16 mouse cellular contexts compared by ENCODE assay signal in the genomic region with DNA sequence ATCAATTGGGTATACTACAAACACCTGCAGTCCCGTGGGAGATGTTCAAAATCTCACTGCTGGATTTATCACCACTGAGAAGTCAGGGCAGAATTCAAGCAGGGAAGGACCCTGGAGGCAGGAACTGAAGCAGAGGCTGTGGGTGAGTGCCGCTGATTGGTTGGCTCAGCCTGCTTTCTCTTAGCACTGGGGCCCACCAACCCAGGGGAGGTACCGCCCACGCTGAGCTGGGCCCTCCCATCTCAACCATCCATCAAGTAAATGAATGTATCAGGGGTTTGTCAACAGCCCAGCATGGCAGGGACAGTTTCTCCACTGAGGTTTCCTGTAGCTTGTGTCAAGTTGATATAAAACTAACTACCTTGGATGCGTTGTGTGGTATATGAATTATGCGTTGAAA.
"Had no signal": no experiment of that assay in that cellular context is flagged by ENCODE, and none has a peak within 500 bp of the region (broad histone marks: within the 10 kb centered on the region; RNA-seq: fewer than 3 reads in every experiment).

No protein-coding gene starts in this region.

- H3K36me3 ChIP-seq: liver, embryonic 15.5 days; lung, embryonic 15.5 days; midbrain, embryonic 13.5 days; midbrain, embryonic 15.5 days; neural tube, embryonic 12.5 days; stomach, embryonic 15.5 days had no signal

- H3K27ac ChIP-seq: liver, embryonic 15.5 days; lung, embryonic 15.5 days; midbrain, embryonic 13.5 days; midbrain, embryonic 15.5 days; neural tube, embryonic 12.5 days; stomach, embryonic 15.5 days; stomach, postnatal 0 days had no signal

- H3K4me3 ChIP-seq: liver, embryonic 15.5 days; lung, embryonic 15.5 days; megakaryocyte, embryonic 14.5 days; midbrain, embryonic 13.5 days; midbrain, embryonic 15.5 days; neural tube, embryonic 12.5 days; stomach, embryonic 15.5 days had no signal

- H3K4me1 ChIP-seq: midbrain, embryonic 15.5 days had no signal

- DNase-seq: liver, postnatal 0 days; lung, adult 2 months; lung, postnatal 14 days; lung, postnatal 36 days; right cerebral cortex, postnatal 14 days; thymus, adult 18-20 months; thymus, postnatal 25 days; thymus, postnatal 4 days had no signal

- H3K27me3 ChIP-seq: liver, embryonic 15.5 days; lung, embryonic 15.5 days; megakaryocyte, embryonic 14.5 days; midbrain, embryonic 13.5 days; midbrain, embryonic 15.5 days; neural tube, embryonic 12.5 days; stomach, embryonic 15.5 days had no signal
